Mouse (Mus musculus): Measurements from ENCODE around the gene Tex261.

GRCm38 (mm10) chr6:83775638-83776293 lies at the start of gene Tex261:
- peak; percentile 84 for TF ChIP-seq CTCF (conservative IDR thresholded peaks at IDR 0.05; ENCODE audit: insufficient read depth, insufficient read length, low read depth, low read length)
- no peak for TF ChIP-seq POLR2A (IDR thresholded peaks at IDR 0.05; ENCODE audit: low read depth, low read length)

Data from kidney, adult 2 months (tissue).